Mouse (Mus musculus) spleen, postnatal 4 days (tissue): Measurements from ENCODE around the gene Sc5d.

Experiments used
- DNase-seq, 2 experiments: peaks; one replicate each; pipeline ENCODE4 v3.0.0; 2022; ENCODE audit warnings: low spot score in 2 of 2

Gene Sc5d

GRCm38 (mm10) chr9:42264145-42264544 lies at the start of gene Sc5d:
Gene Sc5d (minus strand): TSS chr9:42264256.
- DNase-seq, result peak; percentile 92 to 94

DNA sequence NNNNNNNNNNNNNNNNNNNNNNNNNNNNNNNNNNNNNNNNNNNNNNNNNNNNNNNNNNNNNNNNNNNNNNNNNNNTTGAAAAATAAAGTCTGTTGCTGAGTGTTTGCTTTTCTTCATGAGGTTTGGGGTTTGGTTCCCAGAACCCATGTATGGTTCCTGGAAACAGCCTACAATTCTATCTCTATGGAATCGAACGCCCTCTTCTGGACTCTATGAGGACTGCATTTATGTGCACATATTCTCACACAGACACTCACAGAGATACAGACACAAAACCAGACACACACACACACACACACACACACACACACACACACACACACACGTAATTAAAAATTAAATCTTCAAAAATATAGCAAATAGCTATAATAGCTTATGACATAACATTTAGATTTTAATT lies 47.3 kb upstream of the Sc5d start:
- no peak for DNase-seq

DNA sequence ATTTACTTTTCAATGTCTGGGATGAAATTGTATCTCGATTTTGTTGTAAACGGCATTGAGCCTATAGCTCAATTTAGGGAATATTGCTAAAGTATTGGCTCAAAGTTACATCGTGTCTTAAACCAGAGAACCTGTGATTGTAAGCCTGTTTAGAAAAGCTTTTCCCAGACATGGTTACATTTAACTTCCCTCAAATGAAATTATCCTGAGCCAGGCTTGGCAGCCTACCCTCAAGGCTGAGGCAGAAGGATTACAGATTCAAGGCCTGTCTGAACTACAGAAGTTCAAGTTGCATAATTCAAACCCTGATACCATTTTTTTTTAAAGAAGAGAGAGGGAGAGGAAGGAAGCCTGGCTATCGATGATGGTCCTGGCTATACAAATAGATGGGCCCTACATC lies 39.8 kb upstream of the Sc5d start:
- DNase-seq, result no peak

DNA sequence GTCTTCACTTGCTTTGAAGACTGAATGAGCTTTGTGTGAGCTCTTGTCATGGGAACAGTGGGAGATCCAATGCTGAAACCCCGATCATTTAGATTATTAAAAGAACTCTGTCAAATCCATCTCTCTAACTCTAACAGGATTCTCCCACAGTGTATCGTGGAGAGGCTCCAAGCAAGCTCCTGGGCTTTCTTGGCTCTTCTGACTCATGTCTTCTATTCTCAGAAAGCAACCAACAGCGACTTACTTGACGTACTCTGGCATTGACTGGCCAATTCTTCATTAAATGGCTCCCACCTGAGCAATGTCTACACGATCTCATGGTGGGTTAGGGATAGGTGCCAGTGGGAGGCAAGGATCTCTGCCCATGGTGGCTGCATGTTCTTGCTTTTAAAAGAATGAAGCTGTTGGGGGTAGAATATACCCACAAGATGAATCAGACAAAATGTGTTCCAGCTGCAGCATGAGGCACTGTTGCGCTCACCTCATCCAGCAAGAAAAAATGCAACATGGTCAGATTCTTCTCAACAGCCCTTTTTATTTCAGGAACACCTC lies 37.1 kb upstream of the Sc5d start:
- no peak for DNase-seq

GRCm38 (mm10) chr9:42296297-42296922 lies 32.4 kb upstream of the Sc5d start:
- no peak for DNase-seq

DNA sequence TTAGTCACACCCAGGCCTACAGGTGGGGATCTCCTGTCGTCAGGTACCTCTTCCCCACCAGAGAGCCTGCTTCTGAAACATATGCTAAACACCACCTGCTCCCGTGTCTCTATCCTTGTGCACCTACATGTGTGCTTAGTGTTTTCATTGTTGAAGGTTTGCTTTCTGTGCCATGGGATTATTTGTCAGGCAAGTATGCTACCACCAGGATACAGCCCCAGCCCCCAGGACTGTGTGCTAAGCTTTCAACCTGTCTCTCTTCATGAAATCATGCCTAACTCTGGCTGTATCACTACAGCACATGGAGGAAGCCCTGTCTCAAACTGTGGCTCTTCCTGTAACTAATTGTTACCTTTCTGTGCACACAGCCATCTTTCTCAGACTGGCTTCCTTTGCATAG lies 30.1 kb upstream of the Sc5d start:
- DNase-seq, result no peak

GRCm38 (mm10) chr9:42293596-42293995 lies 29.5 kb upstream of the Sc5d start:
- no peak for DNase-seq

GRCm38 (mm10) chr9:42293051-42293450 lies 29.0 kb upstream of the Sc5d start:
- DNase-seq, result no peak

DNA sequence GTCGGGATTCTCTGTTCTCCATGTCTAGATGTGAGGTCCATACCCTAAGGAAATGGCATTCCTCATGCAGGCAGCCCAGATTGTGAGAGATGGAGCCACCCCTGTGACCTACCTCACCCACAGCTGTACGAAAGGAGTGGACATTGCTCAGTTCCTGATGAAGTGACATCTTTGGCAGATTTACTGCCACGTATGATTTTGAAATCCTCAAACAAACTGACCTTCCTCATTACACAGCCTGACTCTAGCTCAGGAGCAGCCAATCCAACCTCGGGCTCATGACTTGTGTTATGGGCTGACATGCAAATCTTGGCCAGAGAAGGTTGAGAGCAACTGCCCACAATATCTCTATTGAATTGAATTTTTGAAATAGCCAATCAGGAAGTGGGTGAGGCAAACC lies 15.6 kb upstream of the Sc5d start:
- no peak for DNase-seq

DNA sequence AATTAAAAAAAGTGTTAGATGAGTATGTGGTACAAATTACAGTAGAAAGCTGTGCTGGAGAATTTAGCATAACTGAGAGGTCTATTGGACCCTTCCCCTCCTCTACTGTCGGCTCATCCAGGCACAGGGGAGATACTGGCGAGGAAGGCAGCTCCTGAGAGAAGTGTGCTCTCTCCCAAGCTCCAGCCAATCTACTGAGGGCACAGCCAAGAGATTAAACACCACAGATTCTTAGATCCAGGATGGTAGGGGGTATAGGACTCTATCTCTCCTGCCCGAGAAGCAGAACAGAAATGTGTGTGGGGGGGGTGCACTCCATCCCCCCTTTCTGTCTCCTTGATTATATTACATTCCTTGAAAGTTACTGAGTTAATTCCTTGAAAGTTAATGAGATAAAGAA lies 14.0 kb upstream of the Sc5d start:
- no peak for DNase-seq

DNA sequence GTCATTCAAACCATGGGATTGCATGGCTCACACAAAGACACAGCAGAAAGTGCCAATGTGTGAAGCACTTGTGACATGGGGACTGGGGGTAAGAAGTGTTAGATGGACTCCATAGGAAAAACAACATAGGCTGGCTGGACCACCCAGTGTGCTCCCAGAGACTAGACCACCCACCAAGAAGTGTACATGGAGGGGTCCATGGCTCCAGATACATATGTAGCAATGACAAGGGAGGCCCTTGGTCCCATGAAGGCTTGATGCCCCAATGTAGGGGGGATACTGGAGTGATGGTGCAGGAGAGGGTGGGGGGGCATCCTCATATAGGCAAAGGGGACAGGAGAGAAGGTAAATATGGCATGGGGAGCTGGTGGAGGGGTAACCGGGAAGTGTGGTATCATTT lies 13.6 kb upstream of the Sc5d start:
- DNase-seq, result no peak

DNA sequence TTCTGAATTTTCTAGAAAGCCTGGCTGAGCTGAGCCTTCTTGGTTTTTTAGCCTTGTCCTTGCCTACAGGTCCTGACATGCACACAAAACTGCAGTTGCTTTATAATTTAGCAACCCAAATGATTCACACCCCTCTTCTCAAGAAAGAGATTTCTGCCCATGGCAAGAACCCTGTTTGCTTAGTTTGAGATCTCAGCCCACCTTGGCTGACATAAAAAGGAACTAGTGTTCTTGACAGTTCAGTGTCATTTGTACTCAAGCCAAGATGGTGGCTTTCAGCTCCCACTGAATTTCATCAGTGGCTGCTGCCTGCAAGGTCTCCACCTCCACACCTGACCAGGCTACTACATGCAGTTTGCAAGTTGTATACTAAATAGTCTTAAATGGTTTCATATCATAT lies 13.1 kb upstream of the Sc5d start:
- DNase-seq, result no peak

- DNase-seq, result no peak
Measured at GRCm38 (mm10) chr9:42275761-42276145, 11.7 kb upstream of the Sc5d start.

- no peak for DNase-seq
Measured at GRCm38 (mm10) chr9:42275027-42275760, 11.1 kb upstream of the Sc5d start.

GRCm38 (mm10) chr9:42273682-42274296 lies 9.7 kb upstream of the Sc5d start:
- no peak for DNase-seq

DNA sequence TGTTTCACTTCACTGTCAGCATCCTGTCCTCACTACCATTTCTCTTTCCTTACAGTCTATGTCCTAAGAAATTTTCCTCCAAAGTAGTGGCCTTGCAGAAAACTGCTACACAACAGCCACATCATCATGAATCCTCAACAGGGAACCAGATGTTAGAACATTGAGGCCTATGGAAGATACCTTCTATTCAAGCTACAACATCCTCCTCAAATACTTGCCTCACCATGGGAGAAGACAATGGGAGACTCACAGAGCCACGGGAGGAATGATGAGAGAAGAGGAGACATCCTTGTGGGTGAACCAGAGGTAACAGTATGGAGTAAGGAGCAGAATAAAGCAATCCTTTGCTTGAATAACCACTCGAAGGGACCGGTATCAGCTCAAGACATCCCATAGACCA lies 9.1 kb upstream of the Sc5d start:
- no peak for DNase-seq

DNA sequence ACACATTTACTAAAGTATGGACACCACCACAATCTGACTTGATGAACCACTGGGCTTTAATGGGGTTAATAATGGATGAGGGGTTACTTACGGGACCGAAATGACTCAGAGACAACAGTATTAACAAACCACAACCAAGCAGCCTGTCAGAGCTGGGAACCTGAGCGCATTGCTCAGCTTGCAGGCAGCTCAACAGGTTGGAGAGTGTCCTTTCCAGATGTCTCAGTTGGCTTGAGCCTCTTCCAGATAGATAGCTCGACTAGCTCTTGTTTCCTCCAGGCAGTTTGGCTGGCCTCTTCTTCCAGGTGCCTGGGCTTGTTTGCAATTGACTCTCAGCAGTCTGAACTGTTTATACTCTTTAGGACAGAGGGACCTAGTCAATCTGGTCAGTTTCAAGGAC lies 8.6 kb upstream of the Sc5d start:
- DNase-seq, result no peak

GRCm38 (mm10) chr9:42271456-42271855 lies 7.4 kb upstream of the Sc5d start:
- DNase-seq, result no peak

- DNase-seq, result no peak
Measured at GRCm38 (mm10) chr9:42270617-42271016, 6.6 kb upstream of the Sc5d start.

GRCm38 (mm10) chr9:42270081-42270480 lies 6.0 kb upstream of the Sc5d start:
- DNase-seq, result no peak

- DNase-seq, result no peak
Measured at GRCm38 (mm10) chr9:42268371-42268770, 4.3 kb upstream of the Sc5d start.

DNA sequence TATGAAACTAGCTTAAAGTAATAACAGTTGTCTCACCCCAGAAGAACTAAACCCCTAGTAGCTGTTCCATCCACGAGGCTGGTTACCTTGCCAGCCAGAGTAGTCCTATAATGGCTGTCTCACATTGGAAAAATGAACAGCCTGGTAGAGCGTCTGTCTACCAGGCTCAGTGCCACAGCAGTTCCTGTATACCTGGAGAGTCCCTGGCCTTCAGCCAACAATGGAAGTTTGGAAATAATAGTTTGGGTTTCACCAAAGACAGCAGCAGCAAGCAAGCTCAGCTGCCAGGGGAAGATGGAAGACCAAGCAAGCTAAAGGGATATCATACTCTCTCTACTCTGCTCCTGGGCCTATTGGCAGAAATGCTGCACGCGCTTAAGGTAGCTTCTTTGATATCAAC lies 1.3 kb upstream of the Sc5d start:
- no peak for DNase-seq

GRCm38 (mm10) chr9:42263709-42264111 lies 346 bp downstream of the Sc5d start:
- peak; percentile 17 to 71 for DNase-seq
